12 mouse cellular contexts compared by ENCODE assay signal in genomic region chr11:33570413-33570812, GRCm38 (mm10). TPM values are rescaled to one million over a fixed set of nuclear protein-coding genes. Genes with fewer than 3 reads are reported as not detected.
DNase-seq lines count a peak whose midpoint lies in the region; ATAC-seq and TF ChIP-seq lines count a peak whose summit lies in the region.
"Had no signal": no experiment of that assay in that cellular context is flagged by ENCODE, and none has a peak within 500 bp of the region (broad histone marks: within the 10 kb centered on the region; RNA-seq: fewer than 3 reads in every experiment).

No protein-coding gene starts in this region.

- no peaks in the 10 kb centered on the region for H3K4me1 ChIP-seq in liver, postnatal 0 days (ENCODE audit: insufficient read depth)
- no peaks in the 10 kb centered on the region for H3K4me1 ChIP-seq in liver, embryonic 11.5 days (replicated peaks; ENCODE audit: control insufficient read depth, insufficient read depth, low read length)
- no peaks in the 10 kb centered on the region for H3K4me1 ChIP-seq in kidney, embryonic 16.5 days (ENCODE audit: insufficient read depth, low read length)
- H3K4me1 ChIP-seq: midbrain, embryonic 12.5 days had no signal

- H3K36me3 ChIP-seq in liver, postnatal 0 days (replicated peaks; ENCODE audit: insufficient read depth, low read length): no peaks in the 10 kb centered on the region
- no peaks in the 10 kb centered on the region for H3K36me3 ChIP-seq in liver, embryonic 11.5 days (ENCODE audit: control insufficient read depth, insufficient read depth, low read length)
- no peaks in the 10 kb centered on the region for H3K36me3 ChIP-seq in kidney, embryonic 16.5 days (ENCODE audit: insufficient read depth, low read length)
- H3K36me3 ChIP-seq: midbrain, embryonic 12.5 days had no signal

- H3K9ac ChIP-seq in liver, postnatal 0 days (replicated peaks): no peak overlapping the region
- H3K9ac ChIP-seq in liver, embryonic 11.5 days (ENCODE audit: low read depth, low read length): no peak overlapping the region
- H3K9ac ChIP-seq in kidney, embryonic 16.5 days (replicated peaks; ENCODE audit: low read length): no peak overlapping the region
- H3K9ac ChIP-seq: midbrain, embryonic 12.5 days had no signal

- no peak overlapping the region for H3K4me3 ChIP-seq in liver, postnatal 0 days (ENCODE audit: low read depth, low read length)
- H3K4me3 ChIP-seq in liver, embryonic 11.5 days (ENCODE audit: low read depth, low read length): no peak overlapping the region
- no peak overlapping the region for H3K4me3 ChIP-seq in kidney, embryonic 16.5 days (ENCODE audit: low read length)
- H3K4me3 ChIP-seq: midbrain, embryonic 12.5 days had no signal

- H3K9me3 ChIP-seq in liver, postnatal 0 days (ENCODE audit: low read length): no peaks in the 10 kb centered on the region
- no peaks in the 10 kb centered on the region for H3K9me3 ChIP-seq in liver, embryonic 11.5 days (ENCODE audit: control insufficient read depth, low read length)
- H3K9me3 ChIP-seq in kidney, embryonic 16.5 days (ENCODE audit: low read length): 0 out of 2 replicates have a peak, but pooled peaks cover 2% of the 10 kb centered on the region
- H3K9me3 ChIP-seq: midbrain, embryonic 12.5 days had no signal

- no peak for TF ChIP-seq EP300 in liver, postnatal 0 days (IDR thresholded peaks at IDR 0.05; ENCODE audit: low read depth)

- no peaks in the 10 kb centered on the region for H3K27me3 ChIP-seq in liver, postnatal 0 days (ENCODE audit: insufficient read depth, low read length)
- H3K27me3 ChIP-seq in liver, embryonic 11.5 days (replicated peaks; ENCODE audit: control insufficient read depth, insufficient read depth, low read length): no peaks in the 10 kb centered on the region
- no peaks in the 10 kb centered on the region for H3K27me3 ChIP-seq in kidney, embryonic 16.5 days (ENCODE audit: insufficient read depth, low read length)
- H3K27me3 ChIP-seq: midbrain, embryonic 12.5 days had no signal

- TF ChIP-seq CTCF in liver, postnatal 0 days (IDR thresholded peaks at IDR 0.05; ENCODE audit: low read depth): 0 out of 2 replicates have a peak, but pooled peaks have one; percentile 6

- no peak overlapping the region for H3K27ac ChIP-seq in liver, postnatal 0 days (ENCODE audit: low read depth)
- no peak overlapping the region for H3K27ac ChIP-seq in liver, embryonic 11.5 days (ENCODE audit: low read depth, low read length)
- H3K27ac ChIP-seq in kidney, embryonic 16.5 days (ENCODE audit: low read length): no peak overlapping the region
- H3K27ac ChIP-seq: midbrain, embryonic 12.5 days had no signal

- ATAC-seq in liver, postnatal 0 days: no peak
- no peak for ATAC-seq in liver, embryonic 11.5 days (replicated peaks; ENCODE audit: low FRiP score)
- peak; percentile 27; the same call in 1 of the 2 replicates for ATAC-seq in kidney, embryonic 16.5 days (ENCODE audit: low FRiP score, low TSS enrichment)
- no peak for ATAC-seq in inflammation-experienced regulatory T-cells, adult 6 months

- no peak overlapping the region for H3K4me2 ChIP-seq in liver, postnatal 0 days (ENCODE audit: low read depth, low read length)
- no peak overlapping the region for H3K4me2 ChIP-seq in liver, embryonic 11.5 days
- H3K4me2 ChIP-seq in kidney, embryonic 16.5 days (replicated peaks; ENCODE audit: low read depth, low read length): no peak overlapping the region
- H3K4me2 ChIP-seq: midbrain, embryonic 12.5 days had no signal

- peak; percentile 33 to 48 for DNase-seq in cerebellum, postnatal 14 days
- DNase-seq in cerebellum, adult 8-10 months: no peak
- no peak for DNase-seq in liver, postnatal 0 days
- DNase-seq in liver, embryonic 11.5 days (ENCODE audit: low spot score): no peak
- DNase-seq in retina, embryonic 14.5 days (ENCODE audit: low spot score): peak; percentile 17
- no peak for DNase-seq in gastrocnemius, postnatal 4 days (ENCODE audit: low spot score in 2 of 2)

RNA-seq across cellular contexts. Expression of gene Gabrp, which starts 8.3 kb away (rescaled TPM):
- 0.05 TPM in 1 of 2 replicates, not detected in the other for polyA plus RNA-seq in liver, postnatal 0 days (2015; fragmentation: Nextera tagmentation; extraction: Ambion mirVana)
- polyA plus RNA-seq in liver, embryonic 11.5 days (2014; fragmentation: Nextera tagmentation; extraction: Ambion mirVana): 0.83 and 1.5 TPM in 2 replicates
- 0.92 and 1.3 TPM in 2 replicates for polyA plus RNA-seq in kidney, embryonic 16.5 days (2015; fragmentation: Nextera tagmentation; extraction: Ambion mirVana)
- not detected for total RNA-seq in gastrocnemius, postnatal 4 days (2021)
- not detected for polyA plus RNA-seq in inflammation-experienced regulatory T-cells, adult 6 months (2017; shearing (Covaris generic))
- total RNA-seq: adrenal gland, postnatal 36 days; left cerebral cortex, postnatal 36 days had no signal
- polyA plus RNA-seq: heart, embryonic 14.5 days had no signal

RNA-seq across cellular contexts. Expression of gene D130052B06Rik, which starts 28.7 kb away (rescaled TPM):
- polyA plus RNA-seq in liver, postnatal 0 days (2015; fragmentation: Nextera tagmentation; extraction: Ambion mirVana): not detected in 2 replicates
- not detected in 2 replicates for polyA plus RNA-seq in liver, embryonic 11.5 days (2014; fragmentation: Nextera tagmentation; extraction: Ambion mirVana)
- not detected in 2 replicates for polyA plus RNA-seq in kidney, embryonic 16.5 days (2015; fragmentation: Nextera tagmentation; extraction: Ambion mirVana)
- total RNA-seq in gastrocnemius, postnatal 4 days (2021): not detected
- not detected for polyA plus RNA-seq in inflammation-experienced regulatory T-cells, adult 6 months (2017; shearing (Covaris generic))
- total RNA-seq: adrenal gland, postnatal 36 days; left cerebral cortex, postnatal 36 days had no signal
- polyA plus RNA-seq: heart, embryonic 14.5 days had no signal

RNA-seq across cellular contexts. Expression of gene Ranbp17, which starts 56.9 kb away (rescaled TPM):
- 1.1 and 1.2 TPM in 2 replicates for polyA plus RNA-seq in liver, postnatal 0 days (2015; fragmentation: Nextera tagmentation; extraction: Ambion mirVana)
- 8.5 and 9.9 TPM in 2 replicates for polyA plus RNA-seq in liver, embryonic 11.5 days (2014; fragmentation: Nextera tagmentation; extraction: Ambion mirVana)
- 4.7 and 6.6 TPM in 2 replicates for polyA plus RNA-seq in kidney, embryonic 16.5 days (2015; fragmentation: Nextera tagmentation; extraction: Ambion mirVana)
- total RNA-seq in gastrocnemius, postnatal 4 days (2021): 1 to 10 TPM; 5.0 to 5.6 TPM
- under 1 TPM in 1 of 3 experiments, not detected in 2; 0.49 TPM for polyA plus RNA-seq in inflammation-experienced regulatory T-cells, adult 6 months (2017; shearing (Covaris generic))

Comparison
In these comparisons a context has a peak if more than half of its experiments do, and no peak if none do; other contexts are left out.
1. DNase-seq: peak in cerebellum, postnatal 14 days (2 of 2) and retina, embryonic 14.5 days (single experiment); none in cerebellum, adult 8-10 months (single experiment), liver, postnatal 0 days (single experiment), liver, embryonic 11.5 days (single experiment) and gastrocnemius, postnatal 4 days (0 of 2).